Mouse (Mus musculus) CH12.LX (cell line): ENCODE data around the gene Abraxas2. TPM values are rescaled to one million over a fixed set of nuclear protein-coding genes. Genes with fewer than 3 reads are reported as not detected.

Experiments used
- DNase-seq: peaks from one replicate; pipeline ENCODE4 v3.0.0-alpha.2; 2013; ENCODE audit errors: extremely low read depth
- H3K27ac ChIP-seq: 2 replicates; pipeline ENCODE4 v1.5.1; 2012; ENCODE audit warnings: low read depth, mild to moderate bottlenecking, control low read depth, moderate library complexity; ENCODE audit not compliant: insufficient read depth
- H3K27me3 ChIP-seq: replicated peaks from 2 replicates; pipeline ENCODE3; 2012; ENCODE audit warnings: inconsistent platforms
- H3K36me3 ChIP-seq, 2 experiments: replicated peaks in 1 of 2; 2 replicates each; pipeline versions ENCODE3 to v1.6.1; 2012; ENCODE audit warnings: inconsistent platforms in 1 of 2, low read length in 1 of 2, mild to moderate bottlenecking in 1 of 2, mixed read lengths in 1 of 2, moderate library complexity in 1 of 2; ENCODE audit not compliant: control insufficient read depth in 1 of 2, insufficient read depth in 1 of 2
- H3K4me1 ChIP-seq, 2 experiments: 2 replicates each; pipeline ENCODE4 v1.6.1; 2012; ENCODE audit warnings: inconsistent platforms in 1 of 2, moderate library complexity in 1 of 2; ENCODE audit not compliant: insufficient read depth in 2 of 2, control insufficient read depth in 1 of 2
- H3K4me2 ChIP-seq: 2 replicates; pipeline ENCODE4 v1.6.1; 2012; ENCODE audit warnings: low read depth, mild to moderate bottlenecking, control low read depth; ENCODE audit not compliant: poor library complexity, insufficient read depth, severe bottlenecking
- H3K4me3 ChIP-seq, 3 experiments: fragments of 150-350 bp in 1 of 3; sonication (generic) in 1 of 3; replicated peaks in 1 of 3; 2 replicates each; pipeline versions ENCODE3 to v1.5.1; 2011 to 2012; ENCODE audit warnings: low read depth in 2 of 3, low read length in 2 of 3, mild to moderate bottlenecking in 2 of 3, moderate library complexity in 2 of 3, control low read depth in 1 of 3, improper control_type of control experiment in 1 of 3, inconsistent platforms in 1 of 3, mixed read lengths in 1 of 3; ENCODE audit not compliant: poor library complexity in 1 of 3
- H3K79me2 ChIP-seq: replicated peaks from 2 replicates; pipeline ENCODE4 v1.6.1; 2012; ENCODE audit warnings: mild to moderate bottlenecking, moderate library complexity; ENCODE audit not compliant: control insufficient read depth, poor library complexity, insufficient read depth, severe bottlenecking; ENCODE audit errors: extremely low read depth
- H3K9ac ChIP-seq: 2 replicates; pipeline ENCODE4 v1.6.1; 2012; ENCODE audit warnings: low read depth, mild to moderate bottlenecking, control low read depth, moderate library complexity; ENCODE audit not compliant: insufficient read depth
- H3K9me3 ChIP-seq: replicated peaks from 2 replicates; pipeline ENCODE3; 2012; ENCODE audit warnings: low read length, inconsistent platforms, mixed read lengths
- BHLHE40 ChIP-seq: IDR thresholded peaks from 2 replicates; pipeline ENCODE4 v1.6.1; 2011; ENCODE audit warnings: mild to moderate bottlenecking, low read depth, low read length, improper control_type of control experiment
- CTCF ChIP-seq, 2 experiments: IDR thresholded peaks in 1 of 2; conservative IDR thresholded peaks in 1 of 2; 2 replicates each; pipeline ENCODE4 v1.5.1; 2011 to 2012; ENCODE audit warnings: low read depth in 2 of 2, low read length in 2 of 2, improper control_type of control experiment in 1 of 2, inconsistent platforms in 1 of 2, mild to moderate bottlenecking in 1 of 2, moderate library complexity in 1 of 2
- E2F4 ChIP-seq: IDR thresholded peaks from 2 replicates; pipeline ENCODE4 v1.6.1; 2011; ENCODE audit warnings: low read depth, low read length, improper control_type of control experiment; ENCODE audit not compliant: insufficient replicate concordance
- ELF1 ChIP-seq: IDR thresholded peaks from 2 replicates; pipeline ENCODE4 v1.6.1; 2014; ENCODE audit warnings: low read depth, mild to moderate bottlenecking, inconsistent platforms, low read length, improper control_type of control experiment
- EP300 ChIP-seq: IDR thresholded peaks from 2 replicates; pipeline ENCODE4 v1.6.1; 2011; ENCODE audit warnings: low read length, improper control_type of control experiment
- ETS1 ChIP-seq: conservative IDR thresholded peaks from 2 replicates; pipeline ENCODE4 v1.6.1; 2012; ENCODE audit warnings: low read depth, mild to moderate bottlenecking, inconsistent platforms, low read length, improper control_type of control experiment, moderate library complexity
- JUN ChIP-seq: IDR thresholded peaks from 2 replicates; pipeline ENCODE4 v1.6.1; 2011; ENCODE audit warnings: low read depth, mild to moderate bottlenecking, low read length, improper control_type of control experiment, moderate library complexity; ENCODE audit not compliant: insufficient read depth
- JUND ChIP-seq: conservative IDR thresholded peaks from 2 replicates; pipeline ENCODE4 v1.6.1; 2011; ENCODE audit warnings: low read depth, low read length, improper control_type of control experiment
- KAT2A ChIP-seq: IDR thresholded peaks from 2 replicates; pipeline ENCODE4 v1.6.1; 2012; ENCODE audit warnings: low read length, improper control_type of control experiment, inconsistent platforms; ENCODE audit not compliant: insufficient replicate concordance
- MXI1 ChIP-seq: IDR thresholded peaks from 2 replicates; pipeline ENCODE4 v1.6.1; 2011; ENCODE audit warnings: mild to moderate bottlenecking, low read depth, low read length, improper control_type of control experiment
- MYC ChIP-seq: IDR thresholded peaks from 2 replicates; pipeline ENCODE4 v1.6.1; 2011; ENCODE audit warnings: low read depth, mild to moderate bottlenecking, improper control_type of control experiment, low read length
- NELFE ChIP-seq: IDR thresholded peaks from 2 replicates; pipeline ENCODE4 v1.6.1; 2011; ENCODE audit warnings: low read depth, low read length, improper control_type of control experiment
- PAX5 ChIP-seq: IDR thresholded peaks from 2 replicates; pipeline ENCODE4 v1.6.1; 2012; ENCODE audit warnings: low read length, inconsistent platforms, mixed read lengths
- POLR2A ChIP-seq: IDR thresholded peaks from 2 replicates; pipeline ENCODE4 v1.6.1; 2011; ENCODE audit warnings: low read depth, mild to moderate bottlenecking, improper control_type of control experiment, low read length
- RAD21 ChIP-seq: IDR thresholded peaks from 2 replicates; pipeline ENCODE4 v1.6.1; 2011; ENCODE audit warnings: low read depth, mild to moderate bottlenecking, low read length, improper control_type of control experiment, moderate library complexity
- SIN3A ChIP-seq: IDR thresholded peaks from 2 replicates; pipeline ENCODE4 v1.6.1; 2012; ENCODE audit warnings: low read length, improper control_type of control experiment, inconsistent platforms
- SMC3 ChIP-seq: IDR thresholded peaks from 2 replicates; pipeline ENCODE4 v1.6.1; 2011; ENCODE audit warnings: low read depth, low read length, improper control_type of control experiment
- TBP ChIP-seq: conservative IDR thresholded peaks from 2 replicates; pipeline ENCODE4 v1.6.1; 2011; ENCODE audit warnings: low read depth, low read length, improper control_type of control experiment
- UBTF ChIP-seq: IDR thresholded peaks from 2 replicates; pipeline ENCODE4 v1.6.1; 2012; ENCODE audit warnings: low read depth, mild to moderate bottlenecking, inconsistent platforms, low read length, improper control_type of control experiment, moderate library complexity
- USF2 ChIP-seq: conservative IDR thresholded peaks from 2 replicates; pipeline ENCODE4 v1.6.1; 2011; ENCODE audit warnings: low read depth, low read length, improper control_type of control experiment
- ZC3H11A ChIP-seq: IDR thresholded peaks from 2 replicates; pipeline ENCODE4 v1.6.1; 2012; ENCODE audit warnings: low read depth, mild to moderate bottlenecking, inconsistent platforms, low read length, improper control_type of control experiment
- ZMIZ1 ChIP-seq: IDR thresholded peaks from 2 replicates; pipeline ENCODE4 v1.6.1; 2012; ENCODE audit warnings: low read depth, mild to moderate bottlenecking, inconsistent platforms, low read length, improper control_type of control experiment
- dilution Hi-C: fragments of 300-500 bp; cut with MboI; formaldehyde crosslinking; loops from 2 replicates; pipeline ENCODE4 v1.14.3; 2020; ENCODE audit warnings: low sequenced_read_pairs; ENCODE audit not compliant: extremely low pct_unique_long_range_greater_than_20kb, extremely low pct_ligation_motif_present
- in situ Hi-C: fragments of 300-500 bp; cut with MboI; formaldehyde crosslinking; loops from 3 replicates; pipeline ENCODE4 v1.14.3; 2019; ENCODE audit warnings: low sequenced_read_pairs, low pct_ligation_motif_present, low pct_unique_long_range_greater_than_20kb, mixed read lengths
- polyA plus RNA-seq: library from polyadenylated mRNA; unstranded; fragments of >175 nt; gene quantifications from 2 replicates; pipeline ENCODE4 v1.2.1, GENCODE M21; 2012; ENCODE audit warnings: low read depth; ENCODE audit not compliant: insufficient read length
- total RNA-seq, 2 experiments: library from RNA; depleted of rRNA; stranded (reverse); fragments of 300-350 nt in 1 of 2; fragments of >200 nt in 1 of 2; gene quantifications; 2 replicates each; pipeline ENCODE4 v1.2.3; 2012 to 2014

Abraxas2 gene
- total and polyA plus RNA-seq, 3 experiments = 20.1 to 28.4 (median 21.3) TPM

GRCm38 (mm10) chr7:132897258-132897657, 38.2 kb downstream of the Abraxas2 start:
- Histone ChIP-seq H3K4me3 (no peak overlapping the region), H3K9me3 (peaks cover 3% of the 10 kb centered on the region), H3K27me3 (peaks cover 4% of the 10 kb centered on the region), H3K27ac (no peak overlapping the region), H3K79me2 (no peaks in the 10 kb centered on the region), H3K4me1 (no peaks in the 10 kb centered on the region), H3K4me2 (no peak overlapping the region), H3K9ac (no peak overlapping the region), H3K36me3 (no peaks in the 10 kb centered on the region)
- dilution Hi-C loops = no loop called here
- DNase-seq = peak; percentile 17
- in situ Hi-C loops = no loop called here
- TF ChIP-seq E2F4 = no peak
- TF ChIP-seq ETS1 = no peak
- peak; percentile 12 for TF ChIP-seq RAD21
- TF ChIP-seq CTCF (conservative IDR thresholded peaks at IDR 0.05 in 1 of 2, IDR thresholded peaks at IDR 0.05 in 1 of 2; ENCODE audit: low read depth in 2 of 2, low read length in 2 of 2) = peak in 1 of 2 experiments; percentile 33; a peak in 2 of 4 replicates

GRCm38 (mm10) chr7:132898234-132898633, 39.2 kb downstream of the Abraxas2 start:
- in situ Hi-C loops = no loop called here
- Histone ChIP-seq H3K9ac (no peak overlapping the region), H3K9me3 (peaks cover 3% of the 10 kb centered on the region), H3K4me3 (no peak overlapping the region), H3K4me1 (no peaks in the 10 kb centered on the region), H3K27ac (no peak overlapping the region), H3K79me2 (no peaks in the 10 kb centered on the region), H3K4me2 (no peak overlapping the region), H3K36me3 (no peaks in the 10 kb centered on the region), H3K27me3 (peaks cover 10% of the 10 kb centered on the region)
- DNase-seq = peak; percentile 40
- dilution Hi-C loops = no loop called here
- TF ChIP-seq JUN = no peak
- TF ChIP-seq BHLHE40 = peak; percentile 25; the same call in 1 of the 2 replicates
- TF ChIP-seq JUND = no peak
- peak; percentile 77 for TF ChIP-seq RAD21
- TF ChIP-seq SMC3 = peak; percentile 70
- peak; percentile 77 to 81 for TF ChIP-seq CTCF (conservative IDR thresholded peaks at IDR 0.05 in 1 of 2, IDR thresholded peaks at IDR 0.05 in 1 of 2; ENCODE audit: low read depth in 2 of 2, low read length in 2 of 2)
- no peak for TF ChIP-seq PAX5

GRCm38 (mm10) chr7:132900826-132901531, 42.0 kb downstream of the Abraxas2 start:
- H3K4me1 ChIP-seq = no peaks in the 10 kb centered on the region
- no peaks in the 10 kb centered on the region for H3K36me3 ChIP-seq
- H3K9ac ChIP-seq = no peak overlapping the region
- H3K9me3 ChIP-seq = peaks cover 4% of the 10 kb centered on the region
- dilution Hi-C loops (no loop called here), in situ Hi-C loops (no loop called here)
- no peak for DNase-seq
- H3K79me2 ChIP-seq = no peaks in the 10 kb centered on the region
- no peak overlapping the region for H3K27ac ChIP-seq
- H3K4me2 ChIP-seq = no peak overlapping the region
- no peak overlapping the region for H3K4me3 ChIP-seq
- no peak for TF ChIP-seq USF2
- TF ChIP-seq NELFE = no peak
- no peak for TF ChIP-seq TBP
- TF ChIP-seq KAT2A = no peak
- no peak for TF ChIP-seq CTCF (conservative IDR thresholded peaks at IDR 0.05 in 1 of 2, IDR thresholded peaks at IDR 0.05 in 1 of 2; ENCODE audit: low read depth in 2 of 2, low read length in 2 of 2)
- no peak for TF ChIP-seq ZC3H11A
- no peak for TF ChIP-seq MXI1
- TF ChIP-seq ELF1 = no peak
- TF ChIP-seq EP300 = no peak
- TF ChIP-seq UBTF = no peak
- TF ChIP-seq ZMIZ1 = no peak
- no peak for TF ChIP-seq MYC
- TF ChIP-seq SIN3A = no peak
- TF ChIP-seq ETS1 = no peak
- TF ChIP-seq RAD21 = no peak
- no peak for TF ChIP-seq BHLHE40
- TF ChIP-seq POLR2A = no peak
- peaks cover 12% of the 10 kb centered on the region for H3K27me3 ChIP-seq
